Mouse (Mus musculus) myocyte (in vitro differentiated cells): Measurements from ENCODE around the gene Zfp93.

ENCODE experiments used
- CEBPB ChIP-seq: IDR thresholded peaks from 2 replicates; pipeline ENCODE4 v1.6.1; 2011; ENCODE audit warnings: mild to moderate bottlenecking, moderate library complexity; ENCODE audit not compliant: poor library complexity, insufficient read depth, severe bottlenecking
- E2F4 ChIP-seq: IDR thresholded peaks from one replicate; pipeline ENCODE4 v1.6.1; 2011; ENCODE audit warnings: mild to moderate bottlenecking, control low read depth, moderate library complexity; ENCODE audit not compliant: insufficient read depth
- MAX ChIP-seq: IDR thresholded peaks from one replicate; pipeline ENCODE4 v1.6.1; 2011; ENCODE audit warnings: low read depth, mild to moderate bottlenecking, control low read depth
- MYOG ChIP-seq, 3 experiments: IDR thresholded peaks; one replicate each; pipeline ENCODE4 v1.6.1; 2011; ENCODE audit warnings: control low read depth in 2 of 3, low read depth in 2 of 3, mild to moderate bottlenecking in 2 of 3; ENCODE audit not compliant: insufficient read length in 2 of 3, control insufficient read depth in 1 of 3, insufficient read depth in 1 of 3
- POLR2A ChIP-seq: IDR thresholded peaks from one replicate; pipeline ENCODE4 v1.6.1; 2011; ENCODE audit warnings: low read depth, mild to moderate bottlenecking, control low read depth, moderate library complexity; ENCODE audit not compliant: insufficient read length
- SRF ChIP-seq: IDR thresholded peaks from one replicate; pipeline ENCODE4 v1.6.1; 2011; ENCODE audit warnings: low read depth; ENCODE audit not compliant: control insufficient read depth, insufficient read length
- TCF12 ChIP-seq: IDR thresholded peaks from one replicate; pipeline ENCODE4 v1.6.1; 2011; ENCODE audit warnings: mild to moderate bottlenecking, control low read depth; ENCODE audit not compliant: poor library complexity, insufficient read depth, severe bottlenecking
- TCF3 ChIP-seq: IDR thresholded peaks from one replicate; pipeline ENCODE4 v1.6.1; 2011; ENCODE audit warnings: low read depth, control low read depth; ENCODE audit not compliant: insufficient read length
- USF1 ChIP-seq: IDR thresholded peaks from one replicate; pipeline ENCODE4 v1.6.1; 2011; ENCODE audit warnings: low read depth, mild to moderate bottlenecking, control low read depth, moderate library complexity

DNA sequence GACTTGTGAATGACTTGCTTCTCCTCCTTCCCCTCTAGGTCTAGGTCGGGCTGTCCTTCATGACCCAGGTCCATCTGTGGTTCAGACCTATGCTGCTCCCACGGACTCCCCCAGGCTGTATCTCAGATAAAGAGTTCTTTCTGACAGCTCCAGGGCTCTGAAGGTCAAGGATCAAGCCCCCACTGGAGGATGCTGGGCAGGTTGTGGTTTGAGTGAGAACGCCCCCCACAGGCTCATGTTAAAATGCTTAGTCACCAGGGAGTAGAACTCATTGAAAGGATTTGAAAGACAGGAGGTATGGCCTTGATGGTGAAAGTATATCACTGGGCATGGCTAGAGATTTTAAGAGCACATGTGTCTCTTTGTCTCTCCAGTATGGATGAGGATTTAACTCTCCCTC, 964 bp upstream of the Zfp93 start:
- no peak for TF ChIP-seq POLR2A
- no peak for TF ChIP-seq MAX
- no peak for TF ChIP-seq USF1
- no peak for TF ChIP-seq TCF3
- TF ChIP-seq TCF12: no peak
- no peak for TF ChIP-seq CEBPB
- TF ChIP-seq E2F4: no peak
- TF ChIP-seq SRF: no peak
- no peak for TF ChIP-seq MYOG (IDR thresholded peaks at IDR 0.05; ENCODE audit: control insufficient read depth in 1 of 3, insufficient read depth in 1 of 3, insufficient read length in 2 of 3, low read depth in 2 of 3)
